Mouse (Mus musculus) kidney, embryonic 16.5 days (tissue): Measurements from ENCODE around the gene Vps51. TPM values are rescaled to one million over a fixed set of nuclear protein-coding genes. Genes with fewer than 3 reads are reported as not detected.
A peak's percentile ranks its signal among the peaks of the same experiment; 100 is the strongest.

Experiments used
- ATAC-seq: fragments of 200-750 bp; cut with Nextera tagmentation; 2 replicates; pipeline ENCODE4 v1.8.0; 2017; ENCODE audit warnings: moderate TSS enrichment; ENCODE audit not compliant: low FRiP score, low TSS enrichment
- H3K27ac ChIP-seq: fragments of 300-500 bp; sonication (generic); 2 replicates; pipeline ENCODE4 v1.5.1; 2014; ENCODE audit warnings: low read length
- H3K27me3 ChIP-seq: fragments of 300-500 bp; sonication (generic); 2 replicates; pipeline ENCODE4 v1.6.1; 2014; ENCODE audit warnings: low read length, control low read depth, mixed read lengths; ENCODE audit not compliant: insufficient read depth
- H3K36me3 ChIP-seq: fragments of 300-500 bp; sonication (generic); 2 replicates; pipeline ENCODE4 v1.6.1; 2014; ENCODE audit warnings: low read length, control low read depth, mixed read lengths; ENCODE audit not compliant: insufficient read depth
- H3K4me1 ChIP-seq: fragments of 300-500 bp; sonication (generic); 2 replicates; pipeline ENCODE4 v1.6.1; 2014; ENCODE audit warnings: low read length, control low read depth, mixed read lengths; ENCODE audit not compliant: insufficient read depth
- H3K4me2 ChIP-seq: fragments of 300-500 bp; sonication (generic); replicated peaks from 2 replicates; pipeline ENCODE4 v1.6.1; 2014; ENCODE audit warnings: low read depth, low read length
- H3K4me3 ChIP-seq: fragments of 300-500 bp; sonication (generic); 2 replicates; pipeline ENCODE4 v1.5.1; 2014; ENCODE audit warnings: mild to moderate bottlenecking, low read length
- H3K9ac ChIP-seq: fragments of 300-500 bp; sonication (generic); replicated peaks from 2 replicates; pipeline ENCODE4 v1.6.1; 2014; ENCODE audit warnings: low read length
- H3K9me3 ChIP-seq: fragments of 300-500 bp; sonication (generic); 2 replicates; pipeline ENCODE4 v1.6.1; 2016; ENCODE audit warnings: low read length, control low read depth
- WGBS: fragments of 180-500 bp; shearing (Covaris S2); extraction: QIAGEN DNeasy Blood & Tissue Kit; methylation state at CpG from one replicate; pipeline ENCODE4 v1.1.7; 2014; 5-methylcytosine and 5-hydroxymethylcytosine counted together
- polyA plus RNA-seq: library from polyadenylated mRNA; unstranded; fragments of >200 nt; fragmentation: Nextera tagmentation; extraction: Ambion mirVana; gene quantifications from 2 replicates; pipeline ENCODE4 v1.2.1, GENCODE M21; 2015

The Vps51 gene
- polyA plus RNA-seq, 1 experiment from 2014 or later, result 90.6 TPM

- no peaks in the 10 kb centered on the region for H3K27me3 ChIP-seq
- peak overlapping the region; percentile 56 for H3K4me3 ChIP-seq
- H3K4me1 ChIP-seq, result peaks cover 33% of the 10 kb centered on the region
- H3K36me3 ChIP-seq, result peaks cover 27% of the 10 kb centered on the region
- H3K27ac ChIP-seq, result peak overlapping the region; percentile 69
- ATAC-seq, result peak; percentile 52
- H3K4me2 ChIP-seq, result peak overlapping the region; percentile 89
- WGBS, result under 1% methylated on average over 30 of the region's 30 CpGs
- peak overlapping the region; percentile 66 for H3K9ac ChIP-seq
- no peaks in the 10 kb centered on the region for H3K9me3 ChIP-seq
Measured at GRCm38 (mm10) chr19:6067011-6067723, 9.9 kb downstream of the Vps51 start.

GRCm38 (mm10) chr19:6066571-6066970 lies 10.5 kb downstream of the Vps51 start:
- H3K36me3 ChIP-seq, result peaks cover 27% of the 10 kb centered on the region
- H3K27ac ChIP-seq, result peak overlapping the region; percentile 69; the same call in 1 of the 2 replicates
- no peaks in the 10 kb centered on the region for H3K9me3 ChIP-seq
- ATAC-seq, result no peak
- peak overlapping the region; percentile 66 for H3K9ac ChIP-seq
- peaks cover 37% of the 10 kb centered on the region for H3K4me1 ChIP-seq
- H3K4me3 ChIP-seq, result peak overlapping the region; percentile 56
- peak overlapping the region; percentile 89 for H3K4me2 ChIP-seq
- 40% methylated on average over 5 of the region's 5 CpGs for WGBS
- H3K27me3 ChIP-seq, result no peaks in the 10 kb centered on the region

- H3K36me3 ChIP-seq, result peaks cover 10% of the 10 kb centered on the region
- no peaks in the 10 kb centered on the region for H3K9me3 ChIP-seq
- H3K9ac ChIP-seq, result no peak overlapping the region
- peaks cover 44% of the 10 kb centered on the region for H3K4me1 ChIP-seq
- ATAC-seq, result no peak
- H3K4me3 ChIP-seq, result no peak overlapping the region
- 86% methylated on average over 6 of the region's 6 CpGs for WGBS
- H3K27me3 ChIP-seq, result no peaks in the 10 kb centered on the region
- H3K4me2 ChIP-seq, result peak overlapping the region; percentile 100
- no peak overlapping the region for H3K27ac ChIP-seq
Measured at GRCm38 (mm10) chr19:6063081-6063480, 13.9 kb downstream of the Vps51 start.

- Histone ChIP-seq H3K9me3 (no peaks in the 10 kb centered on the region), H3K27me3 (no peaks in the 10 kb centered on the region), H3K27ac (peak overlapping the region; percentile 97), H3K4me3 (peak overlapping the region; percentile 94), H3K36me3 (peaks cover 10% of the 10 kb centered on the region), H3K9ac (peak overlapping the region; percentile 97), H3K4me2 (peak overlapping the region; percentile 100), H3K4me1 (peaks cover 39% of the 10 kb centered on the region)
- WGBS, result 39% methylated on average over 5 of the region's 5 CpGs
- ATAC-seq, result no peak
Measured at GRCm38 (mm10) chr19:6062418-6062817, 14.6 kb downstream of the Vps51 start.

- Histone ChIP-seq H3K36me3 (peaks cover 10% of the 10 kb centered on the region), H3K4me1 (peaks cover 35% of the 10 kb centered on the region), H3K27ac (peak overlapping the region; percentile 97), H3K4me3 (peak overlapping the region; percentile 94), H3K9ac (peak overlapping the region; percentile 97), H3K27me3 (no peaks in the 10 kb centered on the region), H3K9me3 (no peaks in the 10 kb centered on the region), H3K4me2 (peak overlapping the region; percentile 100)
- WGBS, result under 1% methylated on average over 44 of the region's 44 CpGs
- peak; percentile 5; the same call in 1 of the 2 replicates for ATAC-seq
Measured at GRCm38 (mm10) chr19:6061641-6062302, 15.3 kb downstream of the Vps51 start.

- Histone ChIP-seq H3K9ac (peak within 1 kb of the TSS; percentile 97), H3K4me2 (peak within 1 kb of the TSS; percentile 100), H3K27ac (peak within 1 kb of the TSS; percentile 97), H3K27me3 (no peaks in the 10 kb centered on the region), H3K9me3 (no peaks in the 10 kb centered on the region), H3K36me3 (peaks cover 10% of the 10 kb centered on the region), H3K4me1 (peaks cover 37% of the 10 kb centered on the region), H3K4me3 (peak within 1 kb of the TSS; percentile 94)
- peak; percentile 76 for ATAC-seq
- WGBS, result under 1% methylated on average over 58 of the region's 58 CpGs
Measured at GRCm38 (mm10) chr19:6061021-6061533, 16.0 kb downstream of the Vps51 start, which contains the start of gene Znhit2. Gene Znhit2, plus strand, starts transcription at chr19:6061192.

GRCm38 (mm10) chr19:6058966-6059365 lies 18.1 kb downstream of the Vps51 start:
- H3K27ac ChIP-seq, result no peak overlapping the region
- H3K27me3 ChIP-seq, result no peaks in the 10 kb centered on the region
- H3K4me2 ChIP-seq, result peak overlapping the region; percentile 85
- H3K4me3 ChIP-seq, result peak overlapping the region; percentile 97
- no peak for ATAC-seq
- peaks cover 40% of the 10 kb centered on the region for H3K4me1 ChIP-seq
- H3K9me3 ChIP-seq, result no peaks in the 10 kb centered on the region
- 75% methylated on average over 5 of the region's 5 CpGs for WGBS
- H3K36me3 ChIP-seq, result peaks cover 25% of the 10 kb centered on the region
- peak overlapping the region; percentile 88 for H3K9ac ChIP-seq

GRCm38 (mm10) chr19:6058513-6058912 lies 18.5 kb downstream of the Vps51 start:
- H3K4me3 ChIP-seq, result peak overlapping the region; percentile 97
- WGBS, result 34% methylated on average over 5 of the region's 5 CpGs
- no peaks in the 10 kb centered on the region for H3K27me3 ChIP-seq
- no peaks in the 10 kb centered on the region for H3K9me3 ChIP-seq
- 0 out of 2 replicates have a peak overlapping the region, but pooled peaks have one; percentile 64 for H3K27ac ChIP-seq
- no peak for ATAC-seq
- peak overlapping the region; percentile 85 for H3K4me2 ChIP-seq
- H3K4me1 ChIP-seq, result peaks cover 40% of the 10 kb centered on the region
- H3K36me3 ChIP-seq, result peaks cover 30% of the 10 kb centered on the region
- peak overlapping the region; percentile 88 for H3K9ac ChIP-seq

GRCm38 (mm10) chr19:6057313-6058096 lies 19.5 kb downstream of the Vps51 start, which contains the start of the genes Mrpl49 and Fau:
Gene Mrpl49, minus strand, starts transcription at chr19:6057785.
Gene Fau, plus strand, starts transcription at chr19:6057844.
- peak within 1 kb of the TSS; percentile 75 for H3K27ac ChIP-seq
- H3K36me3 ChIP-seq, result peaks cover 40% of the 10 kb centered on the region
- ATAC-seq, result peak; percentile 88
- under 1% methylated on average over 55 of the region's 63 CpGs for WGBS
- H3K27me3 ChIP-seq, result no peaks in the 10 kb centered on the region
- peaks cover 33% of the 10 kb centered on the region for H3K4me1 ChIP-seq
- H3K9ac ChIP-seq, result peak within 1 kb of the TSS; percentile 91
- peak within 1 kb of the TSS; percentile 97 for H3K4me3 ChIP-seq
- H3K4me2 ChIP-seq, result peak within 1 kb of the TSS; percentile 88
- no peaks in the 10 kb centered on the region for H3K9me3 ChIP-seq
